Mouse (Mus musculus) stomach, embryonic 14.5 days (tissue): ENCODE measurements around the gene Dnal1. TPM values are rescaled to one million over a fixed set of nuclear protein-coding genes. Genes with fewer than 3 reads are reported as not detected.
A peak's percentile ranks its signal among the peaks of the same experiment; 100 is the strongest.

ENCODE experiments used
- ATAC-seq: fragments of 200-750 bp; cut with Nextera tagmentation; 2 replicates; pipeline ENCODE4 v1.8.0; 2017; ENCODE audit warnings: low read depth, moderate TSS enrichment; ENCODE audit not compliant: insufficient number of reproducible peaks, insufficient read depth, low FRiP score
- H3K27ac ChIP-seq: fragments of 300-500 bp; sonication (generic); 2 replicates; pipeline ENCODE4 v1.5.1; 2014; ENCODE audit warnings: mild to moderate bottlenecking, low read length, moderate library complexity, mixed read lengths
- H3K27me3 ChIP-seq: fragments of 300-500 bp; sonication (generic); 2 replicates; pipeline ENCODE4 v1.6.1; 2014; ENCODE audit warnings: low read length, control low read depth, mixed read lengths; ENCODE audit not compliant: control insufficient read depth, insufficient read depth
- H3K36me3 ChIP-seq: fragments of 300-500 bp; sonication (generic); 2 replicates; pipeline ENCODE4 v1.6.1; 2014; ENCODE audit warnings: mild to moderate bottlenecking, control low read depth, low read length, moderate library complexity, mixed read lengths; ENCODE audit not compliant: control insufficient read depth, insufficient read depth
- H3K4me1 ChIP-seq: fragments of 300-500 bp; sonication (generic); 2 replicates; pipeline ENCODE4 v1.6.1; 2014; ENCODE audit warnings: low read length, control low read depth, mixed read lengths; ENCODE audit not compliant: control insufficient read depth, insufficient read depth
- H3K4me2 ChIP-seq: fragments of 300-500 bp; sonication (generic); replicated peaks from 2 replicates; pipeline ENCODE4 v1.6.1; 2014; ENCODE audit warnings: low read depth, low read length, control low read depth
- H3K4me3 ChIP-seq: fragments of 300-500 bp; sonication (generic); 2 replicates; pipeline ENCODE4 v1.5.1; 2014; ENCODE audit warnings: low read depth, low read length, control low read depth
- H3K9ac ChIP-seq: fragments of 300-500 bp; sonication (generic); replicated peaks from 2 replicates; pipeline ENCODE4 v1.6.1; 2014; ENCODE audit warnings: low read depth, mild to moderate bottlenecking, control low read depth, low read length, moderate library complexity, mixed read lengths
- H3K9me3 ChIP-seq: fragments of 300-500 bp; sonication (generic); 2 replicates; pipeline ENCODE4 v1.6.1; 2016; ENCODE audit warnings: low read depth, low read length, control low read depth; ENCODE audit not compliant: control insufficient read depth
- WGBS: fragments of 180-500 bp; shearing (Covaris S2); extraction: QIAGEN DNeasy Blood & Tissue Kit; methylation state at CpG from one replicate; pipeline ENCODE4 v1.1.7; 2014; 5-methylcytosine and 5-hydroxymethylcytosine counted together
- polyA plus RNA-seq: library from polyadenylated mRNA; unstranded; fragments of >200 nt; fragmentation: Nextera tagmentation; extraction: Ambion mirVana; gene quantifications from 2 replicates; pipeline ENCODE4 v1.2.1, GENCODE M21; 2014

The Dnal1 gene
- polyA plus RNA-seq, 1 experiment from 2014 or later = 3.8 TPM

- Histone ChIP-seq H3K9ac (peak overlapping the region; percentile 94), H3K9me3 (no peaks in the 10 kb centered on the region), H3K27ac (peak overlapping the region; percentile 99), H3K36me3 (no peaks in the 10 kb centered on the region), H3K4me2 (peak overlapping the region; percentile 97), H3K27me3 (no peaks in the 10 kb centered on the region), H3K4me3 (peak overlapping the region; percentile 81), H3K4me1 (peaks cover 63% of the 10 kb centered on the region)
- WGBS = under 1% methylated on average over 49 of the region's 49 CpGs
- ATAC-seq = peak; percentile 91
These were observed 79.7 kb downstream of the Dnal1 start for GRCm38 (mm10) chr12:84193642-84194399.

- Histone ChIP-seq H3K4me1 (peaks cover 59% of the 10 kb centered on the region), H3K9ac (0 out of 2 replicates have a peak overlapping the region, but pooled peaks have one; percentile 10), H3K4me2 (peak overlapping the region; percentile 97), H3K36me3 (no peaks in the 10 kb centered on the region), H3K4me3 (peak overlapping the region; percentile 81), H3K27me3 (no peaks in the 10 kb centered on the region), H3K9me3 (no peaks in the 10 kb centered on the region), H3K27ac (peak overlapping the region; percentile 99)
- ATAC-seq = no peak
- 2% methylated on average over 13 of the region's 13 CpGs for WGBS
These were observed 80.4 kb downstream of the Dnal1 start for GRCm38 (mm10) chr12:84194400-84195109.

- peaks cover 53% of the 10 kb centered on the region for H3K4me1 ChIP-seq
- H3K9ac ChIP-seq = no peak overlapping the region
- H3K4me3 ChIP-seq = no peak overlapping the region
- no peak overlapping the region for H3K27ac ChIP-seq
- H3K4me2 ChIP-seq = no peak overlapping the region
- ATAC-seq = no peak
- H3K27me3 ChIP-seq = no peaks in the 10 kb centered on the region
- 36% methylated on average over 6 of the region's 6 CpGs for WGBS
- H3K36me3 ChIP-seq = no peaks in the 10 kb centered on the region
- H3K9me3 ChIP-seq = no peaks in the 10 kb centered on the region
These were observed 81.0 kb downstream of the Dnal1 start for GRCm38 (mm10) chr12:84195195-84195594.

Other genes with a start within 250 kb of the Dnal1 start
- gene Numb, start 192.4 kb upstream of the Dnal1 start, polyA plus RNA-seq = 34.8 and 36.5 TPM in 2 replicates
- 10.1 and 11.7 TPM in 2 replicates for gene Riox1, start 163.8 kb upstream of the Dnal1 start, polyA plus RNA-seq
- gene Heatr4, start 129.5 kb upstream of the Dnal1 start, polyA plus RNA-seq = 0.10 and 0.11 TPM in 2 replicates
- gene Acot2, start 126.5 kb upstream of the Dnal1 start, polyA plus RNA-seq = 27.2 and 27.3 TPM in 2 replicates
- 44.4 and 48.8 TPM in 2 replicates for gene Acot1, start 104.9 kb upstream of the Dnal1 start, polyA plus RNA-seq
- gene Acot4, start 76.0 kb upstream of the Dnal1 start, polyA plus RNA-seq = 0.33 and 0.70 TPM in 2 replicates
- not detected in 2 replicates for gene Gm49366, start 75.4 kb upstream of the Dnal1 start, polyA plus RNA-seq
- gene Acot3, start 62.2 kb upstream of the Dnal1 start, polyA plus RNA-seq = 0.29 TPM in 1 of 2 replicates, not detected in the other
- gene Acot5, start 45.0 kb upstream of the Dnal1 start, polyA plus RNA-seq = not detected in 2 replicates
- 1.7 and 2.5 TPM in 2 replicates for gene Acot6, start 13.7 kb upstream of the Dnal1 start, polyA plus RNA-seq
- gene Pnma1, start 34.1 kb downstream of the Dnal1 start, polyA plus RNA-seq = 0.45 and 0.90 TPM in 2 replicates
- 10.2 and 10.6 TPM in 2 replicates for gene Elmsan1, start 104.5 kb downstream of the Dnal1 start, polyA plus RNA-seq
- gene Ptgr2, start 170.9 kb downstream of the Dnal1 start, polyA plus RNA-seq = 18.5 and 19.9 TPM in 2 replicates
- gene Zfp410, start 202.5 kb downstream of the Dnal1 start, polyA plus RNA-seq = 76.9 and 77.0 TPM in 2 replicates
- 52.6 and 52.7 TPM in 2 replicates for gene Coq6, start 247.3 kb downstream of the Dnal1 start, polyA plus RNA-seq
- 2.7 and 3.4 TPM in 2 replicates for gene Fam161b, start 247.5 kb downstream of the Dnal1 start, polyA plus RNA-seq